Mouse (Mus musculus) kidney, postnatal 0 days (tissue): ENCODE results near the gene Baiap2l1. TPM values are rescaled to one million over a fixed set of nuclear protein-coding genes. Genes with fewer than 3 reads are reported as not detected.
A peak's percentile ranks its signal among the peaks of the same experiment; 100 is the strongest.

Source experiments
- ATAC-seq: fragments of 200-750 bp; cut with Nextera tagmentation; replicated peaks from 2 replicates; pipeline ENCODE4 v1.8.0; 2017; ENCODE audit warnings: low read depth, moderate number of reproducible peaks, moderate TSS enrichment, moderate library complexity; ENCODE audit not compliant: low FRiP score
- DNase-seq: peaks from one replicate; pipeline ENCODE4 v3.0.0-alpha.2; 2016; ENCODE audit warnings: low spot score
- H3K27ac ChIP-seq: fragments of 300-500 bp; sonication (generic); 2 replicates; pipeline ENCODE4 v1.5.1; 2014; ENCODE audit warnings: mild to moderate bottlenecking
- H3K27me3 ChIP-seq: fragments of 300-500 bp; sonication (generic); 2 replicates; pipeline ENCODE4 v1.6.1; 2014; ENCODE audit warnings: low read length, mixed read lengths; ENCODE audit not compliant: insufficient read depth
- H3K36me3 ChIP-seq: fragments of 300-500 bp; sonication (generic); 2 replicates; pipeline ENCODE4 v1.6.1; 2014; ENCODE audit warnings: low read length, mixed read lengths; ENCODE audit not compliant: insufficient read depth
- H3K4me1 ChIP-seq: fragments of 300-500 bp; sonication (generic); replicated peaks from 2 replicates; pipeline ENCODE4 v1.6.1; 2014; ENCODE audit warnings: antibody characterized with exemption, low read length, mixed read lengths; ENCODE audit not compliant: insufficient read depth
- H3K4me2 ChIP-seq: fragments of 300-500 bp; sonication (generic); 2 replicates; pipeline ENCODE4 v1.6.1; 2014; ENCODE audit warnings: mild to moderate bottlenecking, low read length, moderate library complexity, mixed read lengths
- H3K4me3 ChIP-seq: fragments of 300-500 bp; sonication (generic); replicated peaks from 2 replicates; pipeline ENCODE4 v1.5.1; 2014; ENCODE audit warnings: low read depth, low read length
- H3K9ac ChIP-seq: fragments of 300-500 bp; sonication (generic); 2 replicates; pipeline ENCODE4 v1.6.1; 2014; ENCODE audit warnings: low read depth, low read length
- H3K9me3 ChIP-seq: fragments of 300-500 bp; sonication (generic); replicated peaks from 2 replicates; pipeline ENCODE4 v1.6.1; 2016; ENCODE audit warnings: low read length, inconsistent platforms, mixed read lengths
- CTCF ChIP-seq: IDR thresholded peaks from 2 replicates; pipeline ENCODE4 v1.5.1; 2016; ENCODE audit warnings: antibody characterized with exemption, low read depth, mild to moderate bottlenecking, moderate library complexity
- WGBS: fragments of 180-500 bp; shearing (Covaris S2); extraction: QIAGEN DNeasy Blood & Tissue Kit; methylation state at CpG from one replicate; pipeline ENCODE4 v1.1.7; 2014; 5-methylcytosine and 5-hydroxymethylcytosine counted together
- polyA plus RNA-seq: library from polyadenylated mRNA; unstranded; fragments of >200 nt; fragmentation: Nextera tagmentation; extraction: Ambion mirVana; gene quantifications from 2 replicates; pipeline ENCODE4 v1.2.1, GENCODE M21; 2015

Gene Baiap2l1
- polyA plus RNA-seq, 1 experiment from 2014 or later, result 14.0 TPM

GRCm38 (mm10) chr5:144278374-144278960 lies 79.4 kb downstream of the Baiap2l1 start:
- WGBS, result 86% methylated on average over 12 of the region's 13 CpGs
- TF ChIP-seq CTCF, result no peak
- Histone ChIP-seq H3K36me3 (peaks cover 17% of the 10 kb centered on the region), H3K9me3 (no peaks in the 10 kb centered on the region), H3K27me3 (no peaks in the 10 kb centered on the region), H3K4me2 (no peak overlapping the region), H3K9ac (no peak overlapping the region), H3K4me1 (no peaks in the 10 kb centered on the region), H3K4me3 (no peak overlapping the region), H3K27ac (no peak overlapping the region)
- ATAC-seq (no peak), DNase-seq (no peak)

DNA sequence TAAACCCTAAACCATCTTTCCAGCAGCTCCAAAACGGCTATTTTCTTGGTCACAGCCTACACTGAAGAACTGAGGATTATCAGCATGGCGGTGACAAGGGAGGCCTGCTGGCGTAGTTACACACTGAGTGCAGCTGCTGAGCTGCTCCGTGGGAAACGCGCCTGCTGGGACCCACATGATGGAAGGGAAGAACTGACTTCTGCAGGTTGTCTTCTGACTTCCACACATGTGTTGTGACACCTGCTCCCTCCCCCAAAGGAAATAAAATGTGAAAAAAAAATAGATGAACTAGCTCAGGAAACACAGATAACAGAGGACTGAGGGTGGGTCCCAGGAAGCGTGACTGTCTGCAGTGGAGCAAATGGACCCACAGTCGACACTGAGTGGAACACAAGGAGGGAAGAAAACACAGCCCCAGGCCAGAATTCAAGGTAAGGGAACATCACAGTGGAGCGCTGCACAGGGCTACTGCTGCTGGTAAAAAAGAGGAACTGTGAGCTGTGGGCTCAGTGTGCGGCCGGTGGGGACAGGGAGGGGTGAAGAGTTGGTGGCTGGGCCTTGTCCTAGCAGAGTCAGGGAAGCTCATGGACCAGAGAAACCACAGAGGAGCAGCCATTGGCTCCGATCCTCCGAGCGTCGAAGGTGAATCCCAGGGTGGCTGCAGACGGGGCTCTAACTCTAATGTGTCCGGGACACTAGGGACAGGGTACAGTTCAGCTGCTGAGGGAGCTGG lies 80.8 kb downstream of the Baiap2l1 start:
- H3K4me1 ChIP-seq, result no peaks in the 10 kb centered on the region
- DNase-seq, result no peak
- H3K27me3 ChIP-seq, result no peaks in the 10 kb centered on the region
- TF ChIP-seq CTCF, result no peak
- H3K36me3 ChIP-seq, result peaks cover 15% of the 10 kb centered on the region
- no peak for ATAC-seq
- H3K27ac ChIP-seq, result no peak overlapping the region
- H3K9ac ChIP-seq, result no peak overlapping the region
- H3K4me3 ChIP-seq, result no peak overlapping the region
- H3K4me2 ChIP-seq, result no peak overlapping the region
- no peaks in the 10 kb centered on the region for H3K9me3 ChIP-seq
- 86% methylated on average over 17 of the region's 17 CpGs for WGBS

- ATAC-seq, result no peak
- no peak for TF ChIP-seq CTCF
- 68% methylated on average over 6 of the region's 6 CpGs for WGBS
- no peak overlapping the region for H3K4me3 ChIP-seq
- H3K9me3 ChIP-seq, result no peaks in the 10 kb centered on the region
- H3K4me1 ChIP-seq, result no peaks in the 10 kb centered on the region
- DNase-seq, result no peak
- no peak overlapping the region for H3K9ac ChIP-seq
- no peaks in the 10 kb centered on the region for H3K27me3 ChIP-seq
- H3K27ac ChIP-seq, result peak overlapping the region; percentile 31; the same call in 1 of the 2 replicates
- no peak overlapping the region for H3K4me2 ChIP-seq
- H3K36me3 ChIP-seq, result peaks cover 6% of the 10 kb centered on the region; the same call in 1 of the 2 replicates
Observed at GRCm38 (mm10) chr5:144274904-144275303, 83.0 kb downstream of the Baiap2l1 start.

- ATAC-seq, result no peak
- no peaks in the 10 kb centered on the region for H3K4me1 ChIP-seq
- H3K27ac ChIP-seq, result no peak overlapping the region
- no peaks in the 10 kb centered on the region for H3K27me3 ChIP-seq
- no peak overlapping the region for H3K9ac ChIP-seq
- no peak for DNase-seq
- WGBS, result 53% methylated on average over 5 of the region's 5 CpGs
- 0 out of 2 replicates have a peak, but pooled peaks cover 1% of the 10 kb centered on the region for H3K36me3 ChIP-seq
- no peak overlapping the region for H3K4me3 ChIP-seq
- TF ChIP-seq CTCF, result no peak
- no peak overlapping the region for H3K4me2 ChIP-seq
- H3K9me3 ChIP-seq, result no peaks in the 10 kb centered on the region
Observed at GRCm38 (mm10) chr5:144271772-144272171, 86.1 kb downstream of the Baiap2l1 start.

- no peak for TF ChIP-seq CTCF
- H3K27me3 ChIP-seq, result no peaks in the 10 kb centered on the region
- no peaks in the 10 kb centered on the region for H3K9me3 ChIP-seq
- H3K4me2 ChIP-seq, result no peak overlapping the region
- no peak overlapping the region for H3K9ac ChIP-seq
- ATAC-seq (no peak), DNase-seq (no peak)
- no peaks in the 10 kb centered on the region for H3K4me1 ChIP-seq
- 79% methylated on average over 3 of the region's 3 CpGs for WGBS
- H3K27ac ChIP-seq, result no peak overlapping the region
- H3K36me3 ChIP-seq, result peaks cover 8% of the 10 kb centered on the region; the same call in 1 of the 2 replicates
- no peak overlapping the region for H3K4me3 ChIP-seq
Observed at GRCm38 (mm10) chr5:144271118-144271517, 86.8 kb downstream of the Baiap2l1 start.

DNA sequence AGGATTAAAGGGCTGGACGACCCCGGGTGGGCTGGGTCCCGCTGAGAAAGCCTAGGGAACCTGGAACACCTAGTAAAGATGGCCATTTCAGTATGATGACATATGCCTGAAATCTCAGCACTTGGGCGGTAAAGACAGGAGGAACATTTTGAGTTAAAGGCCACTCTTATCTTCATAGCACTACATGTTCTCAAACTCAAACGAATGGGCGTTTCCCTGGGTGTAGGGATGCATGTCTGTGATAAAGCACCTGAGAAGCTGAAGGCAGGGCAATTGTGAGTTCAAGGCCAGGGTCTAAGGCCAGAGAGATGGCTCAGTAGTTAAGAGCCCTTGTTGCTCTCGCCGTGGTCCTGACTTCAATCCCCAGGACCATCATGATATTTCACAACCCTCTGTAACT lies 87.5 kb downstream of the Baiap2l1 start:
- no peak overlapping the region for H3K4me2 ChIP-seq
- peaks cover 9% of the 10 kb centered on the region; the same call in 1 of the 2 replicates for H3K36me3 ChIP-seq
- 93% methylated on average over 8 of the region's 8 CpGs for WGBS
- H3K9ac ChIP-seq, result no peak overlapping the region
- H3K27ac ChIP-seq, result no peak overlapping the region
- H3K4me1 ChIP-seq, result no peaks in the 10 kb centered on the region
- H3K4me3 ChIP-seq, result no peak overlapping the region
- DNase-seq (no peak), ATAC-seq (no peak)
- no peaks in the 10 kb centered on the region for H3K9me3 ChIP-seq
- no peaks in the 10 kb centered on the region for H3K27me3 ChIP-seq
- no peak for TF ChIP-seq CTCF
